Mouse (Mus musculus) c-Kit-positive CD71-negative TER-119-negative erythroid progenitor cells, embryonic 14.5 days (primary cell): ENCODE results near the gene Ndufb10.

Experiments used
- DNase-seq: peaks from one replicate; pipeline ENCODE4 v3.0.0-alpha.2; 2013; ENCODE audit warnings: low read depth

Ndufb10 gene

DNA sequence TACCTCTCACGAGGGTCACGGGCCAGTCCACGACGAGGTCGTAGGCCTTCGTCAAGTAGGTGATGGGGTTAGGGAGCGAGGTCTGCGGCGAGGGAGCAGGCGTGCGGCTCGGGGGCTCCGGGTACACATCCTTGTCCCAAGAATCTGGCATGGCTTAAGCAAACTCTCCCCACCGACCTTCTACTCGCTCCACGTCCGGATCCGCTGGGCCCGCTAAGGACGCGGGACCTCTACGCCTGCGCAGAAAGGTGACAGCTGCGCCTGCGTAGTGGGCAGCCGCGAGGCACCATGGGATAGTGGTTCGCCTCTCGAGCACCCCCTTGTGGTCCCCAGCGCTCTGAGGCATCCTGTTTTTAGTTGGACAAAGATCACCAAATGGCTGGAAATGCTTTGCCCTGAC lies at the start of gene Ndufb10:
Gene Ndufb10, minus strand, starts transcription at position 295 of the 400 bp plus-strand sequence.
- peak; percentile 95 for DNase-seq

DNA sequence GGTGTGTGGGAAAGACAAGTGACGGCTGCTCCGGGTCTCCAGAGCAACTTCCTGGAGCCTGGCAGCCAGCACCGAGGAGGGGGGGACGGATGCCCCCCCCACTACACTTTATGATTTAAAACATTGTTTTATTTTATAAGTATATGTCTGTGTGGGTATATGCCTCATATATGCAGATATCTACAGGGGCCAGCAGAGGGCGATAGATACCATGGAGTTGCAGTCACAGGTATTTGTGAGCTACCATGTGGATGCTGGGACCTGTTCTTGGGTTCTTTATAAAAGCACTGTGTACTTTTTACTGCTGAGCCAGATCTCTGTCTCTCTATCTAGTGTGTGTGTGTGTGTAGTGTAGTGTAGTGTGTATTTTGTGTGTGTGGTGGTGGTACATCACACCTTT lies 49.0 kb upstream of the Ndufb10 start:
- DNase-seq, result no peak

DNA sequence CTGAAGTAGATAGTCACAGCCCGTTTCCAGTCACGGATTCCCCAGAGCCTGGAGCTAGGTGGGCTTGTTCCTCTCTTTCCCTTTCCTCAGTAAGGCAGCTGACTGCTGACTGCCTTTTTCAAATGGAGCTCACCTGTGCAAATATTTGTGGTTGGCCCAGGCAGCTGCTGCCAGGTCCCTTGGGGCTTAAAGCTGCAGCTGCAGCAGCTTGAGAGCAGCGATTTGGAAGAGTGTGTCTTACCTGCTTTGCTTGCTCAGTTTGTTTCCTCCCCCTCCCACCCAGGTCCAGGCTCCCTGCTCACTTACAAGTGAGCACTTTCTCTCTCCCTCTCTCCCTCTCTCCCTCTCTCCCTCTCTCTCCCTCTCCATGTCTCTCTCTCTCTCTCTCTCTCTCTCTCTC lies 44.9 kb upstream of the Ndufb10 start:
- no peak for DNase-seq

DNA sequence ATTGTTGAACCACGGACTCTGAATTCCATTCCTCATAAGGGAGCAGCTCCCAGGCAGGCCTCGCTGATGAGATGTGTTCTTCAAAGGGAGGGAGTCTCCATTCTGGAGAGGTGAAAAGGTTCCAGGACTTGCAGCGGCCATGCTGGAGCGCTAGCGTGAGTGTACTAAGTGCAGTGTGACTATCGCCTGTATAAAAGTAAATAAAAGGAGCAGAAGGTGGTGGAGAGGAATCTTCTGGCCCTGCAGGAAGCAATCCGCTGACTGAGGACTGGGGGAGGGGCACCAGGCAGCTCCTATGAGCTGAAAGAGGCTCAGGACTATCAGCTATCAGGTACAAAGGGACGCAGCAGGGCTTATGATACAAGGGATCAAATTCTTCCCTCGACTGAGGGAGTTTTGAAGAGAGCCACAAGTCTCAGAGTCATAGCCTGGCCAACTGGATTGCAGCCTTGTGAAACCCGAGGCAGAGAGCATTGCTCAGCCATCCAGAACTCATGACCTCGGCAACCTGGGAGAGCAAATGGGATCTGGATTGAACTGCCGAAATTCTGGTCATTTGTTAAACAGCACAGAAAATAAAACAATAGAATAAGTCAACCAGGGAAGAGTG lies 42.1 kb upstream of the Ndufb10 start:
- DNase-seq, result no peak

DNA sequence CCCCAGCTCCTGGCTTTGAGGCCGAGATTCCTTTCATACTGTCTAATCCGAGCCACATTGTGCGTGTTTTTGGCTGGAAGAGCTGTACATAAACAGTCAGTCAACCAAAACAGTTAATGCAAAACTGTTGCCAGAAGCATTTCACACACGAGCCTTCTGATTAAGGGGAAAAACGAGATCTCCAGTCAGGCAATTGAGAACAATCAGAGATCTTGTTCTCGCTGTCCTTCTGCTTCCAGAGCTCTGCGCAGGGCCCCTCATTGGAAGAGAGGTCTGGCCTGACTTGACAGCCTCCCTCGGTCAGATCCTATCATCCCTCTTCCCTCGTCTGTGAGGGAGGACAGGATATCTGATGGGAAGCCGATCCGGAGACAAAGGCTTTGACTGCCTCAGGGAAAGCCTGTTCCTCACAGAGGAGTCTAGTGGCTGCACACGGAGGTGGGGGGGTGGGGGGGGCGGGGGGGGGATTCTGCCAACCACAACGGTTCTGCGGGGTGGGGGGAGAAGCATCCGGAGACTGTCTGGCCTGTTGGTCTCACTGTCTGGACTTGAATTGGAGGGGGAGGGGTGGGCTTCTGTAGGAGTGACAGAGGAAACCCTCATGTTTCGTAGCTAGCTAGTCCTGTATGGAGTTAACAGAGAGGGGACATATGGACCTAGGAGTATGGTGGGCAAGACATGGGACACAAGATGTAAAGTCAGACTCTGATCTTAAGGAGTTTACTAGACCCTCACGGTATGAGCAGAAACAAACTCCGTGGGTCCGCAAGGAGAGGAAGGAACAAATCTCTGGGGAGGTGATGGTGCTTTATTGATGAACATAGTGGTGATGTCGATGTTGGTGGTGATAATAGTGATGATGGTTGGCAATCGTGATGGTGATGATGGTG lies 41.0 kb upstream of the Ndufb10 start:
- DNase-seq, result no peak

DNA sequence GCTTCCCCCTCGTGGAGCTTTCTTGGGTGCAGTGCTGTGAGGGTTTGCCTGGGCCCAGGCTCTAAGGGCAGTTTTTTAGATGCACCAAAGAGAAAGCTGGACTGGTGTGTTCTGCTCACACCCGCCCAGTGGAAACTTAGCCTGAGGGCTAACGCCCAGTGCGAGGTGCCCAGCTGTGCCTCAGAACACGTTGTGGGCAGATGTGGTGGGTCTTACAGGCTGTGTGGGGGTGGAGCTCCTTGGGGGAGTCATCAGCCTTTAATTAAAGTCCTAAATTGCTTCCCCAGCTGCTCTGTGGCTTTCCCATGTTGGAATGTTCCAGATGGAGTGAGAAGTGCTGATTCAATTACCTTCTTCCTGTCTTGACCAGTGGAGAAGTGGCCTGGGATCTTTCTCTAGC lies 36.8 kb upstream of the Ndufb10 start:
- DNase-seq, result no peak

DNA sequence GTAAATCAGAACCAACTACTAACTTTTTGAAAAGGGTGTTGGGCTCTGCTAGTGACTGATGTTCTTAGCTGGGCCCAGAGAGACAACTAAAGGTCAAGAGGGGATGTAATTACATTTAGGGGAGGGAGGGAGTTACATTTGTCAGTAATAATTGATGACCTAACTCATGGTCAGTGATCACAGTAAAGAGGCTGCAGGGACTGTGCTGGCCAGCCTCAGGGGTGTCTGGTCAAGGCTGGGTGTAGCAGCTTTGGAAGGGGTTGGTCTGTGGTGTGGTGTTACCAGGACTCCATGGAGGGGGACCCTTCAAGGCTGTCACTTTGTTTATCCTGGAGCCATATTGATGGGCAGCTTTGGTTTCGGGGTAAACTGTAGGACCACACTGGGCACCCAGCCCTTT lies 33.1 kb upstream of the Ndufb10 start:
- no peak for DNase-seq

DNA sequence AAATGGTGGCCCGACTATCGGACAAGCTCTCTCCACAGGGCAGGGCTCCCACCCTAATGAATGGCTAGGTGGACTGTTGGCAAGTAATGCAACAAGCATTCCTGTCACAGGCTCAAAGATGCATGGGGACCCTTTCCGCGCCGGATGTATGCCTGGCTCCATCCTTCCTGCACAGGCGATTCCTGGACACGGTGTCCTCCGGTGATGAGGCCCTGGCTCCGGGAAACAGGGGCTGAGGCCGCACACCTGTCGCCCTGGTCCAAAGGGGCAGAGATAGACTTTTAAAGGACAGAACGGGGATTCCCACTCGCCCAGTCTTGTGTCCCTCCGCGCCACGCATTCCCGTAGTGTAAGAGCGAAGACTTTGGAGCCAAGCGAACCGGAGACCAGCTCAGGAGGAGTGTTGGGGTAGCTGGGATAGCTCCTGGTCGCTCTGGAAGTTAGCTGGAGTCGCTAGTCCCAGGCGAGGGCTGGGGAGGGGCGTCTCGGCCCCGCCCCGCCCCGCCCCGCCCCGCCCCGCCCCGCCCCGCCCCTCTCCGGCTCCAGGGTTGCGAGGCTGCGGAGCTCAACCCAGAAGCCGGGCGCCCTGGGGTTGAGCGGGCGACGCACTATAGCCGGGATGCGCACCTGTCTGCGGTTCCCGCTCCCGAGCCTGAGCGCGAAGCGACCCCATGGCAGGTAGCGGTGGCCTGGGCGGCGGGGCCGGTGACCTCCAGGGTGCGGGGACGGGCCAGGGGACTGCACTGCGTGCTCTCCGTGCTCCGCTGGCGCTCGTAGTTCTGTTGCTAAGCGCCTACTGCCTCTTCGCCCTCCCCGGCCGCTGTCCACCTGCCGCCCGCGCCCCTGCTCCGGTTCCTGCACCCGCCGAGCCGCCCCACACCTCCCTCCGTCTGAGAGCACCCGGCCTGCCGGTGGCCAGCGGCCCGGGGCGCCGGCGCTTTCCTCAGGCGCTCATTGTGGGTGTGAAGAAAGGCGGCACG lies 28.4 kb upstream of the Ndufb10 start, which contains the start of gene Hs3st6:
Gene Hs3st6, plus strand, starts transcription at position 574 of the 980 bp plus-strand sequence.
- DNase-seq, result no peak

DNA sequence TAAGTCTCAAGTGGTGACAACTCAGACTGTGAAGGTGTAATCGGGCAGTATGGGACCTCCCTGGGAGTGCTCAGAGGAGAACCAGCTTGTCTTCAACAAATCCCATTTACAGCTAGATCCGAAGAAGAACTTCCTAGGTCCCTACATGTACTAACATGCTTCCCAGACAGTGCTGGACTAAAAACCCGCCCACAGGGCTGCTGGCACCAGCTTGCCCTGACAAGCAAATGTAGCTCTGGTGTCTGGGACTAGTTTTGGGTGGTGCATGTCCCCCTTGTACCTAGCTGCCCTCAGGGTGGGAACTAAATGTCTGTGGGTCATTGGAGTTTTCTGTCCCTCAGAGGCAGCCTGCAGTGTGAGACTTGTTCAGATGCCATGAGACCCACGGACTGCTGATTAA lies 27.2 kb upstream of the Ndufb10 start:
- DNase-seq, result no peak

DNA sequence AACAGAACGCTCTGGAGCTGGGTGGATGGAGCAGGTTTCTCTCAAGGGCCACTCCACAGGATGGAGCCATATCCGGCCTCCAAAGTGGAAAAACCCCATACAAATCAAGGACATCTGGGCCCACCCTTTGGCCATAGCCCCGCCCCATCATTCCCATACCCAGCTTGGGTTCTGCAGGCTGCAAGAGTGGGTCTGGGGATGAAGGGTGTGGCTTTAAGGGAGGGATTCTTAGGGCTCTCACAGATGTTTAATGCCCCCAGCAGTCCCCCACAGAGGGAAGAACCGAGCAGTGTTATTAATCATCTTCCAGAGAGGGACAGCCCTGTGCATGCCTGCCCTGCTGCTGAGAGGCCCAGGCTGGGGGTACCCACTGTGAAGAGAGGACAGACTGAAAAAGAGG lies 22.7 kb upstream of the Ndufb10 start:
- no peak for DNase-seq

DNA sequence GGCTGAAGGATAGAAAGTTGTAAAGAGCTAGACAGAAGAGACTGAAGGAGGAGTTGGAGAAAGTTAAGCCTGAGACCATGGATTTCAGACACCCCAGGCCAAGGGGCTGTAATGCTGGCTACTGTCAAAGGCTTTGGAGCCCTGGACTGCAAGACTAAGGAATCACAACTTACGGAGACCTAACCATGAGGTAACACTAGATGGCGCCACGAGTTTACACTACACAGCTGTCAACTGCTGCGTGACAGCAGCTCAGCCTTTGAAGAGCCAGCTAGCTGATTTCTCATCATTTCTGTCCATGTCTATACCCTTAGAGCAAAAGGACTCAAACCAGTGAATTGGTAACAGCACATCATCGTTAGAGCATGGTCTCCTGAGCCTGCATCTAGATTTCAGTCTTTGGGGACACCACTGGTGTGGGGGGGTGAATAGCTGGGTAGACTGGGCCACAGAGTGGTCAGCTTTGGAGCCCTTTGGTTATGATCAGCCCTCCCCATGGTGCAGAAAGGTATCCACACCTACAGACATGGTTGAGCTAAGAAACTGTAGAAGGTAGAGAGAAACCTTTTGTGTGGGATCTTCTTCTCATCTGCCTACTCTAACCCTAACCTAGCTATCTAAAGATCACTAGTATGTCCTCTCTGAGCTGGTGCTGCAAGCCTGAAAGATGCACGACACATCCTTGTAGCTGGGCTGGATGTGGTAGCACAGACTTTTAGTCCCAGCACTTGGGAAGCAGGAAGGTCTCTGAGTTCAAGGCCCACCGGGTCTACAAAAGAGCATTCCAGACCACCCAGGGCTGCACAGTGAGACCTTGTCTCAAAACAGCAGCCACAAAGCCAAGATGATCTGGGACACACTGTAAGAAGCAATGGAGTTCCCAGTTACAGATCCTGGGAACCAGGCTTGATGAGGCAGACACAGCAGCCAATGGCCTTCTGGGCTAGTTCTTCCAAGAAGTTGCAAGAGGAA lies 21.5 kb upstream of the Ndufb10 start:
- DNase-seq, result peak; percentile 90

DNA sequence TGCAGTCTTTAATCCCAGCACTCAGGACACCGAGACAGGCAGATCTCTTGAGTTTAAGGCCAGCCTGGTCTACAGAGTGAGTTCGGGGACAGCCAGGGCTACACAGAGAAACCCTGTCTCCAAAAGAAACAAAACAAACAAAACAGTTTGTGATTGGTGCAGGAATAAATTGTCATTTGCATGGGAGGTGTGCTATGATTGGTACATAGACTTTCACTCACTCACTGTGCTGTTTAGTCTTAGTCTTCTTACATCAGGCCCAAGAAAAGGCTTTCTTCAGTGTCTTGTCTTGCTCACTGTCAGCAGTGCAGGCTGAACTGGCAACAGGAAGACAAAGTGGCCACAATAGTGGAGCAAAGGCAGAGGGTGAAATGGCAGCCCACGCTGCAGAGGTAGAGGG lies 20.1 kb upstream of the Ndufb10 start:
- DNase-seq, result no peak

DNA sequence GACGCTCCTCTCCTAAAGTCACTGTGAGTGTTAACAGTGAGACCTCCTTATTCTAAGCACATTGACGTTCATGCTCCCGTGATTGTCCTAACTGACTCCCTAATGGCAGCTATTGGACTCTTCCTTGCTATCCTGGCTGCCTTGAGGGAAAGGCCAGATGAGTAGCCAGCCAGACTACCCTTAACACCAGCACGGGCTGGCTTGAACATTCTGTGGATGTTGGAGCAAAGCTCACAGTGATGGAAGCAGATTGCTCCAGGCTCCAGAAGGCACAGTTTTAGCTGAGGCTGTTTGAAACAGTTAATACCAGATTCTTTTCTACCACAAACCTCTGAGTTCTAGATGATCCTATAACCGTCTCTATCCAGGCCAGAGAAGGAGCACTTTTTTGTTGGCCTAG lies 19.6 kb upstream of the Ndufb10 start:
- no peak for DNase-seq

DNA sequence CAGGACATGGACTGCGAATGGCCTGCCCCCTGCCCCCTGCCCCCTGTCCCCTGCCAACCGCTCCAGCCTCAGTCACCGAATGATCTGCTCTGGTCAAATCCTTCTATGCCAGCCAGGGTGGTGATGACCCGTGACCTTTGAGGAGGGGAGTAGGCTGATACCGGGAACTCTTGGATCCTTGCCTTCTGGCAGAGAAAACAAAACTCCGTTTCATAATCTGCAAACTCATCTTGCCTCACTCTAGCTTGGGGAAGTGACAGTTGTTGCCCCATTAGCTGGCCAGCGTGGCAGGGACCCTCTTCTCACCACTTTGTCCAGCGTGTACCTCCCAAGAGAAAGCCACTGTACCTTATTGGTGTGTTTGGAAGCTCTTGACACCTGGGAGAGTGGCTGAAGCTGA lies 18.0 kb upstream of the Ndufb10 start:
- DNase-seq, result no peak

DNA sequence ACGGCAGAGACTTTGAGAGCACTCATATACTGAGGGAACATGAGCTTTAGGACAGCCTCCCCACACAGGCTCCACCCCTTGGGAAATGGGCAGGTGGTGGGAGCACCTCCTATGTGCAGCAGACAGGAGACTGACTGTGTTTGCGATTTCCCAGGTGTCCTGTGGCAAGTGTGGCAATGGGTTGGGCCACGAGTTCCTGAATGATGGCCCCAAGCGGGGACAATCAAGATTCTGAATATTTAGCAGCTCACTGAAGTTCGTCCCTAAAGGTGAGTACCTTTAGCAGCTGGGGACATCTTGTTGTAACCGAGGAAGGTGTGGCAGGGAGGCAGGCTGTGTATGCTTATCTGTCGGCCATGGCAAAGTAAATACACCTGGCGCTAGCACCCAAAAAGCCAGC lies 15.6 kb upstream of the Ndufb10 start:
- no peak for DNase-seq

DNA sequence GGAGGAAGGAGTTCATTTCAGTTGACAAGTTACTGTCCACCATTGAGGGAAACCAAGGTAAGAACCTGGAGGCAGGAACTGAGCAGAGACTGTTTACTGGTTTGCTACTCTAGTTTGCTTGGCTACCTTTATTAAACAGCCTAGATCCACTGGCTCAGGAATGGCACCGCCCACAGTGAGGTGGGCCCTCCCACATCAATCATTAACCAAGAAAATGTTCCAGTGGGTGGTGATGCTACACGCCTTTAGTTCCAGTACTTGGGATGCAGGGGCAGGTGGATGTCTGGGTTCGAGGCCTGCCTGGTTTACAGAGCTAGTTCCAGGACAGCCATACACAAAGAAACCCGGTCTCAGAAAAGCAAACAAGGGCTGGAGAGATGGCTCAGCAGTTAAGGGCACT lies 14.0 kb upstream of the Ndufb10 start:
- no peak for DNase-seq

DNA sequence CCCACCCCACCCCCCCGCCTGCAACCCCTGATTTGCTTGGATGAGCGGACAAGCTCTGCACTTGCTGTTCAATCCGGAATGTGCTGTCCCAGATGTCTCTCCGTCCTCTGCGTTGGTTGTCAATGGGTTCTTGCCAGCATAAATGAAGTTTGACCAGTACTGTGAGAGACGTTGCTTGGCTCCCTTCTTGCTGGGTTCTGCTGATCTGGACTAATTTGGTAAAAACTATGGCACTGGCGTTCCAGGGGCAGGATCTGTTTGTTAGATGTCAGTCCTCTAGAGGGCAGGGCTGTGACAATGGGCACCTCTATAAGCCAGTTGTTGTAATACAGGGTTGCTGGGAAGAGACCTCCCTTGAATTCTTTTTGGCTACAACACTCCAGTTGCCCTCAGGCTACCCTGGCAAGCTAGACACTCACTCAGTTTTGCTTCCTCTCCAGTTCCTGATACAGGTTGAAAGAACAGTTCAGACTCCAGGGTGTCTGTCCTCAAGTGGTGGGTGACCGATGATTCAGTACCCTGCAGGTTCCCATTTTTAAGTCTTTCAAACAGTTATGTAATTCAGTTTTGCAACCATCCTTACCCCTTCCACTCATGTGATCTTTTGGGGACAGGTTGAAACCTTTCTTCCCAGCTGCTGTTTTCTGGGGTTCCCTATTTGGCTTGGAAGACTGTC lies 13.0 kb upstream of the Ndufb10 start:
- DNase-seq, result no peak

DNA sequence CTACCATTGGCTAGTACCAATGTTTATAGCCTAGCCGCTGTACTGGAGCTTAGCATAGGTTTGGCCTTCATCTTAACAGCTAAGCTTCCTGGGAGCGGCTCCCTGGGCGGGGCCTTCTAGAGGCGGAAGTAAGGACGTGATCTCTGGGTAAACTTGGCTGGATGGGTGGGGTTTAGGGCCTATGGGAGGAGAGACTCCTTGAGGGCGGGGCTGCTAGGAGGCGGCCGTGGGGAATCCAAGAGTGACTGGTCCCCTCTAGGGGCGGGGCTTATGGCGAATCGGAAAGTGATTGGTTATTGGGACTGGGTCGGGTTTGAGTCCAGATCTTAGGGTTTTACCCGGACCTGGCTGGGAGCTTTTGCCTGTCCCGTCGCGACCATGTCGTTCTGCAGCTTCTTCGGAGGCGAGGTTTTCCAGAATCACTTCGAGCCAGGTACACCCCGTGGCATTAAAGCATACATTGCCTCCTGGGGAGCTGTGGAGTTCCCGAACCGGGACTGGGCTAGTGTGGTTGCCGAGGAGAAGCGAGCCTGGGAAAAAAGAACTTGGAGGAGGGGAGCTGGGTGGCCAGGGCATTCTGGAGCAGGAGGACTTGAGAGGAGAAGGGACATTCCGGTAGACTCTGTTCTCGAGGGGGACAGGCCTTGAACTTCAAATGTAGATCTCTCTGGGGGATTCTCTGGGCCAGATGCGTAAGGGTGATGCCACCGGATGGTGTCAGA lies 12.2 kb upstream of the Ndufb10 start, which contains the start of gene Msrb1:
Gene Msrb1, plus strand, starts transcription at position 313 of the 722 bp plus-strand sequence.
- DNase-seq, result peak; percentile 99

DNA sequence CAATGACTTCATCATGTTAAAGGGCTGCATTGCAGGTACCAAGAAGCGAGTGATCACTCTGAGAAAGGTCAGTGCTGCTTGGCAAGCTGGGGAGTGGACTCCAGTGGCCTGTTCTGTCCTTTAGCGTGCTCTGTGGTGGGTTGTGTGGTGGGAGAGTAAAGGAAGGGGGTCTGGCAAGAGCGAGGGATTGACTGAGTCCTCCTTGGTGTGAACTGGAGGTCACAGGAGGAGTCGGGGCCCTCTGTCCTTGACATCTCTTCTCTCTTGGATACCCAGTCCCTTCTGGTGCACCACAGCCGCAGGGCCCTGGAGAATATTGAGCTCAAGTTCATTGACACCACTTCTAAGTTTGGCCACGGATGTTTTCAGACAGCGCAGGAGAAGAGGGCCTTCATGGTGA lies 11.2 kb upstream of the Ndufb10 start:
- DNase-seq, result no peak

DNA sequence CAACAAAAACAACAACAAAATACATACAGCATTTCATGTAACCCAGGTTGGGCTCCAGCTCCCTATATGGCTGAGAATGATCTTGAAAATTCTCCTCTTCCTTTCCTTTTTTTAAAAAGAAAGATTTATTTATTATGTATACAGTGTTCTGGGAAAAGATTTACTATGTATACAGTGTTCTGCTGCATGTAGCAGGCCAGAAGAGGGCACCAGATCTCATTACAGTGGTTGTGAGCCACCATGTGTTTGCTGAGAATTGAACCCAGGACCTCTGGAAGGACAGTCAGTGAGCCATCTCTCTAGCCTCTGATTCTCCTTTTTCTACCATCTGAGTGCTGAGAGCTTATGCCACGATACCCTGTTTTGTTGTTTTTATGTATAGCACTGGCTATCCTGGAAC lies 10.2 kb upstream of the Ndufb10 start:
- no peak for DNase-seq
